Mouse (Mus musculus) MEL (cell line): ENCODE data around the gene Dxo. TPM values are rescaled to one million over a fixed set of nuclear protein-coding genes. Genes with fewer than 3 reads are reported as not detected.

Experiments used
- DNase-seq: peaks from one replicate; pipeline ENCODE4 v3.0.0; 2011; ENCODE audit warnings: low read depth, low spot score
- H3K27ac ChIP-seq: 2 replicates; pipeline ENCODE4 v1.5.1; 2012; ENCODE audit warnings: low read depth, mild to moderate bottlenecking, control low read depth, low read length, moderate library complexity; ENCODE audit not compliant: control insufficient read depth
- H3K27me3 ChIP-seq, 2 experiments: fragments of 150-350 bp in 1 of 2; sonication (generic) in 1 of 2; 2 replicates each; pipeline ENCODE4 v1.6.1; 2012; ENCODE audit warnings: low read length in 2 of 2, mild to moderate bottlenecking in 2 of 2, improper control_type of control experiment in 1 of 2, moderate library complexity in 1 of 2; ENCODE audit not compliant: insufficient read depth in 2 of 2, control insufficient read depth in 1 of 2
- H3K36me3 ChIP-seq, 2 experiments: 2 replicates each; pipeline ENCODE4 v1.6.1; 2012 to 2014; ENCODE audit warnings: low read length in 2 of 2, improper control_type of control experiment in 1 of 2, inconsistent platforms in 1 of 2, mild to moderate bottlenecking in 1 of 2; ENCODE audit not compliant: insufficient read depth in 2 of 2, control insufficient read depth in 1 of 2
- H3K4me1 ChIP-seq, 2 experiments: fragments of 150-350 bp in 1 of 2; sonication (generic) in 1 of 2; 2 replicates each; pipeline ENCODE4 v1.6.1; 2012; ENCODE audit warnings: low read length in 2 of 2, improper control_type of control experiment in 1 of 2, mild to moderate bottlenecking in 1 of 2; ENCODE audit not compliant: insufficient read depth in 2 of 2, control insufficient read depth in 1 of 2
- H3K4me3 ChIP-seq, 2 experiments: fragments of 150-350 bp in 1 of 2; sonication (generic) in 1 of 2; 2 replicates each; pipeline ENCODE4 v1.5.1; 2012; ENCODE audit warnings: low read depth in 2 of 2, low read length in 2 of 2, mild to moderate bottlenecking in 2 of 2, moderate library complexity in 2 of 2, control low read depth in 1 of 2, improper control_type of control experiment in 1 of 2; ENCODE audit not compliant: control insufficient read depth in 1 of 2, insufficient read depth in 1 of 2
- H3K79me2 ChIP-seq: 2 replicates; pipeline ENCODE4 v1.6.1; 2012; ENCODE audit warnings: mild to moderate bottlenecking, low read length, moderate library complexity; ENCODE audit not compliant: control insufficient read depth, poor library complexity, insufficient read depth
- H3K9ac ChIP-seq: 2 replicates; pipeline ENCODE4 v1.6.1; 2012; ENCODE audit warnings: low read depth, mild to moderate bottlenecking, control low read depth, low read length, moderate library complexity; ENCODE audit not compliant: control insufficient read depth, poor library complexity, severe bottlenecking
- H3K9me3 ChIP-seq: fragments of 150-350 bp; sonication (generic); replicated peaks from 2 replicates; pipeline ENCODE4 v1.6.1; 2012; ENCODE audit warnings: mild to moderate bottlenecking, low read length, improper control_type of control experiment, moderate library complexity; ENCODE audit not compliant: insufficient read depth
- GATA1 ChIP-seq: IDR thresholded peaks from 2 replicates; pipeline ENCODE4 v1.6.1; 2011; ENCODE audit warnings: low read depth, low read length, improper control_type of control experiment
- NRF1 ChIP-seq: IDR thresholded peaks from 2 replicates; pipeline ENCODE4 v1.6.1; 2014; ENCODE audit warnings: low read depth, mild to moderate bottlenecking, inconsistent platforms, low read length, improper control_type of control experiment, moderate library complexity; ENCODE audit not compliant: poor library complexity, insufficient read depth, severe bottlenecking
- POLR2AphosphoS2 ChIP-seq: IDR thresholded peaks from 2 replicates; pipeline ENCODE4 v1.6.1; 2011; ENCODE audit warnings: low read length, improper control_type of control experiment
- SIN3A ChIP-seq: IDR thresholded peaks from 2 replicates; pipeline ENCODE4 v1.6.1; 2012; ENCODE audit warnings: low read length, improper control_type of control experiment, inconsistent platforms
- TAL1 ChIP-seq: IDR thresholded peaks from 2 replicates; pipeline ENCODE4 v1.6.1; 2012; ENCODE audit warnings: mild to moderate bottlenecking, inconsistent platforms, low read length, moderate library complexity, mixed read lengths
- UBTF ChIP-seq: IDR thresholded peaks from 2 replicates; pipeline ENCODE4 v1.6.1; 2012; ENCODE audit warnings: low read depth, mild to moderate bottlenecking, inconsistent platforms, low read length, improper control_type of control experiment, moderate library complexity, borderline replicate concordance; ENCODE audit not compliant: insufficient read depth
- USF1 ChIP-seq: IDR thresholded peaks from 2 replicates; pipeline ENCODE4 v1.6.1; 2014; ENCODE audit warnings: low read depth, mild to moderate bottlenecking, inconsistent platforms, low read length, improper control_type of control experiment, moderate library complexity
- USF2 ChIP-seq, 2 experiments: IDR thresholded peaks; 2 replicates each; pipeline ENCODE4 v1.6.1; 2011 to 2012; ENCODE audit warnings: improper control_type of control experiment in 2 of 2, low read length in 2 of 2, borderline replicate concordance in 1 of 2, inconsistent platforms in 1 of 2, low read depth in 1 of 2, mild to moderate bottlenecking in 1 of 2; ENCODE audit not compliant: insufficient read depth in 1 of 2
- ZNF384 ChIP-seq: IDR thresholded peaks from 2 replicates; pipeline ENCODE4 v1.6.1; 2012; ENCODE audit warnings: low read depth, mild to moderate bottlenecking, inconsistent platforms, low read length, improper control_type of control experiment
- polyA plus RNA-seq, 2 experiments: library from polyadenylated mRNA; stranded (reverse) in 1 of 2; unstranded in 1 of 2; fragments of >175 nt in 1 of 2; fragments of >200 nt in 1 of 2; gene quantifications; 2 replicates each; pipeline versions ENCODE4 v1.2.1 to v1.2.4; 2012; ENCODE audit warnings: low replicate concordance in 2 of 2, low read depth in 1 of 2; ENCODE audit not compliant: insufficient read length in 2 of 2, insufficient read depth in 1 of 2, missing spikeins in 1 of 2
- total RNA-seq: library from RNA; depleted of rRNA; stranded (reverse); fragments of 300-350 nt; gene quantifications from 2 replicates; pipeline ENCODE4 v1.2.3, GENCODE M21; 2012

The Dxo gene
- total and polyA plus RNA-seq, 3 experiments: 18.0 to 39.7 TPM; not detected in 1

GRCm38 (mm10) chr17:34858670-34859069 is 21.9 kb downstream of the Dxo start:
- Histone ChIP-seq H3K9me3 (no peaks in the 10 kb centered on the region), H3K4me3 (no peak overlapping the region), H3K4me1 (no peaks in the 10 kb centered on the region), H3K9ac (no peak overlapping the region), H3K36me3 (no peaks in the 10 kb centered on the region), H3K27ac (no peak overlapping the region), H3K79me2 (no peaks in the 10 kb centered on the region), H3K27me3 (no peaks in the 10 kb centered on the region)
- TF ChIP-seq NRF1 (no peak), POLR2AphosphoS2 (no peak), USF1 (no peak)
- no peak for DNase-seq

DNA sequence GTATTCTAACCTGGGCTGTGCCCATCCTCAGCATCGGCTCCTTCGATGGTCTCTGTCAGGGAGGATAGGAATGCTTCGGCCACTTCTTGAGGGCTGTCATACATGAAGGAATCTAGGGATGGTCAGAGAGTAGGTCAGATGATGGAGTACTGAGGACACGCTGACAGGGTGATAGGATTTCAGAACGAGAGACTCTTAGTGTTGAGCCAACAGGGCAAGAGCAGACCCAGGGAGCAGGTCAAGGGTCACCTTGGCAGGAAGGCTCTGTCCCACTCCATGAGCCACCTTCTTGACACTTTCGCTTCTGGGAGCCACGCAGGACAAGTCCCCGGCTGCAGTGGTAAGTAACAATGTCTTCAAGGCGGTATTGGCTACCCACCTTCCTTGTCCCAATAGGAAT is 23.7 kb downstream of the Dxo start:
- H3K36me3 ChIP-seq: no peaks in the 10 kb centered on the region
- H3K9me3 ChIP-seq: no peaks in the 10 kb centered on the region
- H3K9ac ChIP-seq: no peak overlapping the region
- H3K27ac ChIP-seq: no peak overlapping the region
- no peak for TF ChIP-seq UBTF
- no peaks in the 10 kb centered on the region for H3K27me3 ChIP-seq
- H3K4me3 ChIP-seq: no peak overlapping the region
- no peaks in the 10 kb centered on the region for H3K4me1 ChIP-seq
- no peaks in the 10 kb centered on the region for H3K79me2 ChIP-seq
- DNase-seq: no peak

DNA sequence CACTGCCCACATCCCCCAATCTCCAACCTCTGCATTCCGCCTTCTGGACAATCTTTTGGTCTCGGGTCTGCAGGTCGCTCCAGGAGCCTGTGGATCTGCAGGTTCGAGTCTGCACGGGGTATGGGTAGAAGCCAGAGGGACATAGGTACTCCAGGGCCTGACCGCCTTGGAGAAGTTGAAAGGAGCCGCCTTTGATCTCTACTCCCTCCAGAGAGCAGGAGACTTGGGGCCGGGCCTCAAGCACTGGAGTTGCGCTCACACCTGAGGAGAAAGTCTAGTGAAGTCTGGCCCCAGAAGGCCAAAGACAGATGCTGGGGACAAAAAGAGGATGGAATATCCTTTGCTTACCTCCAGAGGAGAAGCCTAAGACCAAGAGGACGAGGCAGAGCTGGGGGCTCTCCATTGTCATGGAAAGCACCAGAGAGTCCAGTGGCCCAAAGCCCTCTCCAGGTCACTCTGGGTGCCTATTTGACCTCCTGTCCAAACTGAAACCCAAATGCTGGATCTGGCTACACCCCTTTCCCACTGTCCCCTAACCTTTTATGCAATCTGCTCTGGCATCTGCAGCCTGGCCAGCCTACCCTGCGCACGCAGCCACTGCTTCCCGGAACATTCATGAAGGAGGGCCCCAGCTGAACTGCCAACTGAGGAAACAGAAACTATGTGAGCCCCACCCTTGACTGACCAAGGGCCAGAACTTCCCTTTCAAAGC is 25.0 kb downstream of the Dxo start:
- Histone ChIP-seq H3K4me3 (no peak overlapping the region), H3K27me3 (peaks cover 0 to 1% of the 10 kb centered on the region in 2 experiments; a peak in 1 of 4 replicates), H3K4me1 (no peaks in the 10 kb centered on the region), H3K9me3 (no peaks in the 10 kb centered on the region), H3K9ac (no peak overlapping the region), H3K27ac (no peak overlapping the region), H3K79me2 (no peaks in the 10 kb centered on the region), H3K36me3 (no peaks in the 10 kb centered on the region)
- TF ChIP-seq SIN3A (no peak), POLR2AphosphoS2 (peak; percentile 44; the same call in 1 of the 2 replicates)
- no peak for DNase-seq

- Histone ChIP-seq H3K27ac (no peak within 1 kb of the TSS), H3K9ac (no peak within 1 kb of the TSS), H3K27me3 (peaks cover 0 to 1% of the 10 kb centered on the region in 2 experiments; a peak in 1 of 4 replicates), H3K9me3 (no peaks in the 10 kb centered on the region), H3K4me1 (no peaks in the 10 kb centered on the region), H3K4me3 (no peak within 1 kb of the TSS), H3K36me3 (no peaks in the 10 kb centered on the region), H3K79me2 (no peaks in the 10 kb centered on the region)
- no peak for DNase-seq
- TF ChIP-seq UBTF (no peak), ZNF384 (no peak), USF1 (no peak), TAL1 (no peak), GATA1 (no peak), USF2 (IDR thresholded peaks at IDR 0.05; ENCODE audit: borderline replicate concordance in 1 of 2, insufficient read depth in 1 of 2, low read depth in 1 of 2, low read length in 2 of 2) (no peak)
Observed at GRCm38 (mm10) chr17:34862416-34863081, 25.7 kb downstream of the Dxo start, which contains the start of gene Cfb. Gene Cfb (minus strand): TSS chr17:34862518.
